13 mouse cellular contexts compared by ENCODE assay signal in the genomic region with DNA sequence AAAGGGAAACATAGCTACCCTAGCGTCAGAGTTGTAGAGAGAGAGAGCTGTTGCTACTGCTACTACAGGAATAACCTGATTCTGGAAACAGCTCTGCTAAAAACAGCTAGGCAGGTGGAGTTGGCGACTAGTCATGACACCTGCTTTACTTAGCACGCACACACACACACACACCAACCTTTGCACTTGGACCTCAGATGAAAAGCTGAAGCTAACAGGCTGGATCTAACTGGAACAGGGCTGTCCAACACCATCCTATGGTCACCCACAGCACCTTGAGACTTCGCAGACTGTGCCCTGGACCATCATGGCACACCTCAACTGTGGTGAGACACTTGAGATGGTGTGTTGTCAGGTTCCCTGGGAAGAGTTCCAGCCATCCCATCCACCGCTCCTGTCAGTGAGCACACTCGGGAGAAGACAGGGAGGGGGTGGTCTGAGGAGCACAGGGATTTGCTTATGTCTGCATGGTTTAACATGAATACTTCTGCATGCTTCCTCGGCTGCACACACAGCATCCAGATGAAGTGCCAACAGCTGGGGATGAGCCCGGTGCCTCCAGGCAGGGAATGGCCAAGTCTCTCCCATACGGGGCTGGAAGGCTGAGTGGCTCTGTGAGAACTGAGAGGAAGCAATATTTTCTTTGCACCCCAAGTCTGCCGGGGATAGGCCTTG. TPM values are rescaled to one million over a fixed set of nuclear protein-coding genes. Genes with fewer than 3 reads are reported as not detected.
DNase-seq lines count a peak whose midpoint lies in the region; ATAC-seq and TF ChIP-seq lines count a peak whose summit lies in the region.
"Had no signal": no experiment of that assay in that cellular context is flagged by ENCODE, and none has a peak within 500 bp of the region (broad histone marks: within the 10 kb centered on the region; RNA-seq: fewer than 3 reads in every experiment).

No protein-coding gene starts in this region.

- TF ChIP-seq POLR2A in brain, embryonic 14.5 days (IDR thresholded peaks at IDR 0.05; ENCODE audit: borderline replicate concordance, extremely low read depth, insufficient read depth, insufficient read length, poor library complexity, severe bottlenecking) = no peak

- H3K4me2 ChIP-seq in forebrain, embryonic 12.5 days = no peak overlapping the region
- no peak overlapping the region for H3K4me2 ChIP-seq in forebrain, embryonic 13.5 days
- no peak overlapping the region for H3K4me2 ChIP-seq in liver, embryonic 15.5 days
- H3K4me2 ChIP-seq: embryonic facial prominence, embryonic 15.5 days had no signal

- no peak overlapping the region for H3K27ac ChIP-seq in forebrain, embryonic 12.5 days
- H3K27ac ChIP-seq in forebrain, embryonic 13.5 days = no peak overlapping the region
- no peak overlapping the region for H3K27ac ChIP-seq in liver, embryonic 15.5 days (replicated peaks)
- H3K27ac ChIP-seq: embryonic facial prominence, embryonic 15.5 days; layer of hippocampus, adult 2 months had no signal

- H3K9me3 ChIP-seq in forebrain, embryonic 12.5 days = peaks cover 5% of the 10 kb centered on the region; the same call in 1 of the 2 replicates
- H3K9me3 ChIP-seq in forebrain, embryonic 13.5 days (replicated peaks) = no peaks in the 10 kb centered on the region
- H3K9me3 ChIP-seq in liver, embryonic 15.5 days (replicated peaks) = no peaks in the 10 kb centered on the region

- TF ChIP-seq CTCF in brain, embryonic 14.5 days (IDR thresholded peaks at IDR 0.05; ENCODE audit: borderline replicate concordance, extremely low read depth, insufficient read depth, insufficient read length) = no peak

- peak; percentile 34; the same call in 1 of the 2 replicates for ATAC-seq in forebrain, embryonic 12.5 days (ENCODE audit: low FRiP score)
- no peak; the same call in 1 of the 2 replicates for ATAC-seq in forebrain, embryonic 13.5 days
- ATAC-seq in liver, embryonic 15.5 days (ENCODE audit: insufficient read depth) = peak; percentile 40; the same call in 1 of the 2 replicates

- WGBS in forebrain, embryonic 12.5 days = 53% methylated on average over 10 of the region's 10 CpGs
- WGBS in forebrain, embryonic 13.5 days = 42% methylated on average over 10 of the region's 10 CpGs
- WGBS in liver, embryonic 15.5 days (ENCODE audit: insufficient replicate concordance) = 63% methylated on average over 10 of the region's 10 CpGs

- no peak overlapping the region for H3K4me3 ChIP-seq in forebrain, embryonic 12.5 days (replicated peaks)
- H3K4me3 ChIP-seq in forebrain, embryonic 13.5 days = no peak overlapping the region
- H3K4me3 ChIP-seq in liver, embryonic 15.5 days (replicated peaks) = no peak overlapping the region
- H3K4me3 ChIP-seq: embryonic facial prominence, embryonic 15.5 days; layer of hippocampus, adult 2 months had no signal

- H3K9ac ChIP-seq in forebrain, embryonic 12.5 days = 0 out of 2 replicates have a peak overlapping the region, but pooled peaks have one; percentile 12
- H3K9ac ChIP-seq in forebrain, embryonic 13.5 days = no peak overlapping the region
- no peak overlapping the region for H3K9ac ChIP-seq in liver, embryonic 15.5 days
- H3K9ac ChIP-seq: embryonic facial prominence, embryonic 15.5 days had no signal

- DNase-seq in liver = no peak
- DNase-seq in brain, embryonic 14.5 days (ENCODE audit: low read depth) = peak; percentile 64
- peak; percentile 44 to 76 for DNase-seq in kidney, postnatal 25 days
- DNase-seq in gastrocnemius, postnatal 10 days = no peak
- DNase-seq in layer of hippocampus, adult 9-10 months (ENCODE audit: low spot score) = no peak
- DNase-seq: adrenal gland, postnatal 14 days; lung, adult 2 months; thymus, postnatal 14 days had no signal

- peaks cover 7% of the 10 kb centered on the region for H3K36me3 ChIP-seq in forebrain, embryonic 12.5 days (replicated peaks)
- peaks cover 4% of the 10 kb centered on the region; the same call in 1 of the 2 replicates for H3K36me3 ChIP-seq in forebrain, embryonic 13.5 days (ENCODE audit: poor library complexity, severe bottlenecking)
- H3K36me3 ChIP-seq in liver, embryonic 15.5 days (replicated peaks) = no peaks in the 10 kb centered on the region

- H3K27me3 ChIP-seq in forebrain, embryonic 12.5 days = no peaks in the 10 kb centered on the region
- H3K27me3 ChIP-seq in forebrain, embryonic 13.5 days = no peaks in the 10 kb centered on the region
- H3K27me3 ChIP-seq in liver, embryonic 15.5 days = no peaks in the 10 kb centered on the region
- H3K27me3 ChIP-seq: embryonic facial prominence, embryonic 15.5 days had no signal

- H3K4me1 ChIP-seq in forebrain, embryonic 12.5 days = peaks cover 78% of the 10 kb centered on the region
- H3K4me1 ChIP-seq in forebrain, embryonic 13.5 days = peaks cover 69% of the 10 kb centered on the region
- peaks cover 42% of the 10 kb centered on the region for H3K4me1 ChIP-seq in liver, embryonic 15.5 days (replicated peaks)

RNA-seq across cellular contexts. Expression of gene Vav2, which starts 32.5 kb away (rescaled TPM):
- polyA plus RNA-seq in forebrain, embryonic 12.5 days (2016; fragmentation: Nextera tagmentation; extraction: Ambion mirVana) = 15.0 and 17.2 TPM in 2 replicates
- polyA plus RNA-seq in forebrain, embryonic 13.5 days (2015; fragmentation: Nextera tagmentation; extraction: Ambion mirVana) = 8.7 and 8.8 TPM in 2 replicates
- polyA plus RNA-seq in liver, embryonic 15.5 days (2015; fragmentation: Nextera tagmentation; extraction: Ambion mirVana) = 4.7 and 5.8 TPM in 2 replicates
- polyA plus RNA-seq in brain, embryonic 14.5 days (2012; rRNA removed) = 52.9 and 55.0 TPM in 2 replicates
- 1 to 10 TPM; 5.6 to 8.9 TPM for total RNA-seq in gastrocnemius, postnatal 10 days (2021)

RNA-seq across cellular contexts. Expression of gene Brd3os, which starts 47.8 kb away (rescaled TPM):
- 16.4 and 18.4 TPM in 2 replicates for polyA plus RNA-seq in forebrain, embryonic 12.5 days (2016; fragmentation: Nextera tagmentation; extraction: Ambion mirVana)
- polyA plus RNA-seq in forebrain, embryonic 13.5 days (2015; fragmentation: Nextera tagmentation; extraction: Ambion mirVana) = 19.3 and 25.1 TPM in 2 replicates
- 0.48 and 0.50 TPM in 2 replicates for polyA plus RNA-seq in liver, embryonic 15.5 days (2015; fragmentation: Nextera tagmentation; extraction: Ambion mirVana)
- polyA plus RNA-seq in brain, embryonic 14.5 days (2012; rRNA removed) = 31.5 and 33.8 TPM in 2 replicates
- 1 to 10 TPM in 1 of 2 experiments, under 1 TPM in 1; 0.94 to 1.6 TPM for total RNA-seq in gastrocnemius, postnatal 10 days (2021)

Comparison
In these comparisons a context has a peak if more than half of its experiments do, and no peak if none do; other contexts are left out.
1. DNase-seq: peak in brain, embryonic 14.5 days (single experiment) and kidney, postnatal 25 days (2 of 2); none in liver (single experiment), gastrocnemius, postnatal 10 days (single experiment) and layer of hippocampus, adult 9-10 months (single experiment).
2. RNA of gene Brd3os, which starts 47.8 kb away (polyA plus RNA-seq): 31.5 to 33.8 TPM in brain, embryonic 14.5 days, 19.3 to 25.1 TPM in forebrain, embryonic 13.5 days and 16.4 to 18.4 TPM in forebrain, embryonic 12.5 days; 0.48 to 0.50 TPM in liver, embryonic 15.5 days; every median in the first group is over 10 times any median in the second.